Mouse (Mus musculus): Measurements from ENCODE around the gene Olfr1555-ps1.
"Not testable (repeated sequence)": the region's sequence is repeated elsewhere in the genome, so short reads cannot be mapped to it uniquely, and the experiment has no call there.

Olfr1555-ps1 gene

GRCm38 (mm10) chr19:12170062-12170599 lies at the start of gene Olfr1555-ps1:
TSS of gene Olfr1555-ps1 (minus strand) at chr19:12170112.
- not testable (repeated sequence) for DNase-seq (ENCODE audit: low spot score)

GRCm38 (mm10) chr19:12200334-12200733 lies 30.4 kb upstream of the Olfr1555-ps1 start, which contains the start of gene Olfr1431:
TSS of gene Olfr1431 (plus strand) at chr19:12200634.
- DNase-seq (ENCODE audit: low spot score), result no peak

GRCm38 (mm10) chr19:12199076-12199475 lies 29.2 kb upstream of the Olfr1555-ps1 start:
- DNase-seq (ENCODE audit: low spot score), result not testable (repeated sequence)

- not testable (repeated sequence) for DNase-seq (ENCODE audit: low spot score)
Measured at GRCm38 (mm10) chr19:12175431-12175830, 5.5 kb upstream of the Olfr1555-ps1 start.

GRCm38 (mm10) chr19:12145452-12145851 lies 24.5 kb downstream of the Olfr1555-ps1 start:
- DNase-seq (ENCODE audit: low spot score), result no peak

GRCm38 (mm10) chr19:12143356-12143755 lies 26.6 kb downstream of the Olfr1555-ps1 start:
- no peak for DNase-seq (ENCODE audit: low spot score)

- peak; percentile 13 for DNase-seq (ENCODE audit: low spot score)
Measured at GRCm38 (mm10) chr19:12134289-12134688, 35.6 kb downstream of the Olfr1555-ps1 start.

GRCm38 (mm10) chr19:12123103-12123502 lies 46.8 kb downstream of the Olfr1555-ps1 start, which contains the start of gene Olfr76:
TSS of gene Olfr76 (minus strand) at chr19:12123203.
- DNase-seq (ENCODE audit: low spot score), result no peak

- no peak for DNase-seq (ENCODE audit: low spot score)
Measured at GRCm38 (mm10) chr19:12116464-12116863, 53.4 kb downstream of the Olfr1555-ps1 start.

- DNase-seq (ENCODE audit: low spot score), result no peak
Measured at GRCm38 (mm10) chr19:12115797-12116196, 54.1 kb downstream of the Olfr1555-ps1 start, which contains the start of gene Olfr1428. TSS of gene Olfr1428 (minus strand) at chr19:12115897.

All from lung, postnatal 25 days (tissue).